Mouse (Mus musculus) embryonic facial prominence, embryonic 14.5 days (tissue): ENCODE measurements at regions not wholly inside any gene's neighbourhood (a gene's known extent, or its start where the extent isn't known, plus 50 kb on each side); places are given as distances from the start of the nearest gene placed in this dataset.

Experiments used
- ATAC-seq: fragments of 200-750 bp; cut with Nextera tagmentation; 2 replicates; pipeline ENCODE4 v1.8.0; 2017; ENCODE audit warnings: low read depth, moderate number of reproducible peaks, moderate TSS enrichment
- DNase-seq: peaks from one replicate; pipeline ENCODE4 v3.0.0-alpha.2; 2015; ENCODE audit warnings: low spot score
- H3K27ac ChIP-seq: fragments of 300-500 bp; sonication (generic); replicated peaks from 2 replicates; pipeline ENCODE4 v1.5.1; 2014; ENCODE audit warnings: low read depth, mild to moderate bottlenecking, low read length, moderate library complexity
- H3K27me3 ChIP-seq: fragments of 300-500 bp; sonication (generic); replicated peaks from 2 replicates; pipeline ENCODE4 v1.6.1; 2014; ENCODE audit warnings: low read length; ENCODE audit not compliant: control insufficient read depth, insufficient read depth
- H3K36me3 ChIP-seq: fragments of 300-500 bp; sonication (generic); 2 replicates; pipeline ENCODE4 v1.6.1; 2014; ENCODE audit warnings: low read length, mixed read lengths; ENCODE audit not compliant: control insufficient read depth, insufficient read depth
- H3K4me1 ChIP-seq: fragments of 300-500 bp; sonication (generic); 2 replicates; pipeline ENCODE4 v1.6.1; 2014; ENCODE audit warnings: antibody characterized with exemption, low read length; ENCODE audit not compliant: control insufficient read depth, insufficient read depth
- H3K4me2 ChIP-seq: fragments of 300-500 bp; sonication (generic); 2 replicates; pipeline ENCODE4 v1.6.1; 2014; ENCODE audit warnings: low read depth, mild to moderate bottlenecking, low read length, moderate library complexity, mixed read lengths
- H3K4me3 ChIP-seq: fragments of 300-500 bp; sonication (generic); 2 replicates; pipeline ENCODE4 v1.5.1; 2014; ENCODE audit warnings: low read depth, mild to moderate bottlenecking, low read length
- H3K9ac ChIP-seq: fragments of 300-500 bp; sonication (generic); 2 replicates; pipeline ENCODE4 v1.6.1; 2014; ENCODE audit warnings: low read depth, mild to moderate bottlenecking, low read length, moderate library complexity, mixed read lengths
- H3K9me3 ChIP-seq: fragments of 300-500 bp; sonication (generic); 2 replicates; pipeline ENCODE4 v1.6.1; 2016; ENCODE audit warnings: low read length; ENCODE audit not compliant: control insufficient read depth
- WGBS: fragments of 180-500 bp; shearing (Covaris S2); extraction: QIAGEN DNeasy Blood & Tissue Kit; methylation state at CpG from one replicate; pipeline ENCODE4 v1.1.7; 2014; 5-methylcytosine and 5-hydroxymethylcytosine counted together

DNA sequence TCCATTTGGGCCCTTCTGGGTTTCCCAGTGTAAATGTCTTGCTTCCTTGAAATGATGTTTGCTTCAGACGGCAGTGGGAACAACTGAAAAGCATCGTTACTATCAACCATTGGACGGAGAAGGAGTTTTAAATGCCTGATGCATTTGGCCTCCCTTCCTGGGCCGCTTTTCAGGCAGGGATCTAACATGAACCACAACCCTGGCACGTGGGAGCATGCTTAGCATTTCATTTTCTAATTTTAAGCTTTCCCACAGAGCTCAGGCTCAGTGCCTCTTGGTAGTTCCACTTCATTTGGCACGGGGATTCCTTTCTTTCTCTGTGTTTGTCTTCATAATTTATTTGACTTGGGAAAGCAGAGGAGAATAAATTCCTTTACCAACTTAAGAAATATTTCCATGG is 406.6 kb upstream of the Nbea start:
- Histone ChIP-seq H3K9me3 (no peaks in the 10 kb centered on the region), H3K4me2 (no peak overlapping the region), H3K4me1 (no peaks in the 10 kb centered on the region; the same call in 1 of the 2 replicates), H3K36me3 (no peaks in the 10 kb centered on the region), H3K4me3 (no peak overlapping the region), H3K27me3 (no peaks in the 10 kb centered on the region), H3K9ac (no peak overlapping the region), H3K27ac (no peak overlapping the region)
- ATAC-seq (no peak), DNase-seq (peak; percentile 81)
- 64% methylated on average over 6 of the region's 6 CpGs for WGBS

DNA sequence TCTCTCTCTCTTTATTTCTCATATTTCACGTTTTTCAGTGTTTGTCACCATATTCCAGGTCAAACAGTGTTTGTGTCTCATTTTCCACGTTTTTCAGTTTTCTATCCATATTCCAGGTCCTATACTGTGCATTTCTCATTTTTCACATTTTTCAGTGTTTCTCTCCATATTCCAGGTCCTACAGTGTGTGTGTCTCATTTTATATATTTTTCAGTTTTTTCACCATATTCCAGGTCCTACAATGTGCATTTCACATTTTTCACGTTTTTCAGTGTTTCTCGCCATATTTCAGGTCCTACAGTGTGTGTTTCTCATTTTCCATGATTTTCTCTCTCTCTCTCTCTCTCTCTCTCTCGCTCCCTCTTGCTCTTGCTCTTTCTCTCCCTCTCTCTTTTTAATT is 391.9 kb upstream of the Nbea start:
- 67% methylated on average over 5 of the region's 5 CpGs for WGBS
- no peak overlapping the region for H3K27ac ChIP-seq
- H3K4me3 ChIP-seq: no peak overlapping the region
- no peaks in the 10 kb centered on the region for H3K27me3 ChIP-seq
- no peaks in the 10 kb centered on the region for H3K4me1 ChIP-seq
- no peaks in the 10 kb centered on the region for H3K36me3 ChIP-seq
- no peak for ATAC-seq
- no peak overlapping the region for H3K9ac ChIP-seq
- no peak overlapping the region for H3K4me2 ChIP-seq
- H3K9me3 ChIP-seq: peaks cover 4% of the 10 kb centered on the region
- DNase-seq: peak; percentile 17

DNA sequence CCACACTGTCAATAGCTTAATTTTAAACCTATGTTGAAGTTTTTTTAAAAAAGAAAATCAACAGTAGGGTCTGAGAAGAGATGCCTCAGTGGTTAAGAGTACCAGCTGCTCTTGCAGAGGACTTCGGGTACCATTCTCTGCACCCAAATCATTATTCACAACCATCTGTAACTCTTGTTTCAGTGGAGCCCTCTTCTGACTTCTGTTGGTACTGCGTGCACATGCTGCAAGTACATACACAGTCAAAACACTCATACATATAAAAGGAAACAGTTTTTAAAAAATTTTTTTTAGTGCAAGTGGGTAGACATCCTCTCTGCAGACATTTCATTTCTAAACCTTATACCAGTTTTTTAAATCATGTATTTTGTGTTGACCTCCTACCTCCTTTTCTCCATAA is 352.7 kb upstream of the Nbea start:
- Histone ChIP-seq H3K4me2 (no peak overlapping the region), H3K4me1 (no peaks in the 10 kb centered on the region), H3K9ac (no peak overlapping the region), H3K27me3 (no peaks in the 10 kb centered on the region), H3K9me3 (no peaks in the 10 kb centered on the region), H3K27ac (no peak overlapping the region), H3K4me3 (no peak overlapping the region), H3K36me3 (no peaks in the 10 kb centered on the region)
- no peak for ATAC-seq
- 80% methylated on average over 2 of the region's 2 CpGs for WGBS
- no peak for DNase-seq

DNA sequence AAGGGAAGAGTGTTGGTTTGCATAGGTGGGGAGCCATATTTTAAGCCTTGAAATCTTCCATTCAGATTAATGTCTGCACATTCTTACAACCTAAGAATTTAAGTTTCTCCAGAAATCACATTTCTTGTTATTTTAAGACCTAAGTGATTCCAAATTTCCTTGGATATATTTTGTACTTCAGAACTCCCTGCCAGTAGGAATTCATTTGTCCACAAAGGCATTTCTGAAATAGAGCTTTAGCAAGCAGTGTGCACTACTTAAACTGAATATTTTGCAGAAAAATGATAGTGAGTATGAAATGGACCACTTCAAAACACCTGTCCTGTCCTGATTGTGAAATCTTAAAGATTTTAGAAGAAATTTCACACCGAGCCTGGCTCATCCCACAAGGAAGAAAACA is 320.9 kb upstream of the Nbea start:
- no peak for ATAC-seq
- H3K4me2 ChIP-seq: no peak overlapping the region
- H3K4me3 ChIP-seq: no peak overlapping the region
- WGBS: 65% methylated on average over 1 of the region's 1 CpGs
- DNase-seq: no peak
- H3K27me3 ChIP-seq: no peaks in the 10 kb centered on the region
- no peaks in the 10 kb centered on the region for H3K9me3 ChIP-seq
- no peaks in the 10 kb centered on the region for H3K4me1 ChIP-seq
- no peak overlapping the region for H3K9ac ChIP-seq
- no peaks in the 10 kb centered on the region for H3K36me3 ChIP-seq
- H3K27ac ChIP-seq: no peak overlapping the region

DNA sequence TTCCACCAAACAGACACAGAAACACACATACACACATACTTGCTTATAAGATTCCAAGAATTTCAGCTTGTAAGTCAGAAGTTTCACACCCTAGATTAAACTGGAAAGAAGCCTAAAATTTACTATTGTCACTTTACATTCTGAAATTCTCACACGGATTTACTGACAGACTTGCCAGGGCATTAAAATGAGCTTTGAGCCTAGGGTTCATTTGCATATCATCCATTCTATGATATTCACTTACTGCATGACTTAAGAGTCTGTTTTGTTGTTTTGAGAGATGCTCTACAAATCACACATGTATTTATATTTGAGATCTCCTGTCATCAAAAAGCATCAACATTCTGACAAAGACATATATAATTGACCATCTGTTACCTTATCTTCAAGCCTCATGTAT is 315.8 kb upstream of the Nbea start:
- Histone ChIP-seq H3K4me1 (no peaks in the 10 kb centered on the region), H3K36me3 (no peaks in the 10 kb centered on the region), H3K9me3 (no peaks in the 10 kb centered on the region), H3K27ac (no peak overlapping the region), H3K4me3 (no peak overlapping the region), H3K4me2 (no peak overlapping the region), H3K9ac (no peak overlapping the region), H3K27me3 (no peaks in the 10 kb centered on the region)
- DNase-seq (no peak), ATAC-seq (no peak)
- WGBS: 66% methylated on average over 1 of the region's 1 CpGs

DNA sequence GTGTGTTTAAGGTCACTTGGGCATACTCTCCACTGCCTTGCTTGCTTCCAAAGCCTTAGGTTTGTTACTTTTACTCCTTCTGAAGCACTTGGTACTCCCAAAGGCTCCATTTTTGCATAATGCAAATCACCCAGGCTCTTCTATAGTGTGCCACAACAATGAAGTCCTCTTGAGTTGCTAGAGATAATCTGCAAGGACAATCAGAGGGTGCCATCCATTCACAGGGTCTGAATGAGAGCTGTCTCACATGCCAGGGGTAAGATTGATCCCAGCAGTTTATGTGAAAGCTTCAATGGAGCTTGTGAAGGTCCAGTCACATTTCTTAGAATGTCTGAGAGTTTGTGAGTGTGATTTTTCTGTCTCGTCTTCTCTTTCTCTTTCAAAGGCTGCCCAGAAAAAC is 310.4 kb upstream of the Nbea start:
- Histone ChIP-seq H3K27me3 (no peaks in the 10 kb centered on the region), H3K9me3 (no peaks in the 10 kb centered on the region), H3K36me3 (no peaks in the 10 kb centered on the region), H3K4me1 (no peaks in the 10 kb centered on the region), H3K27ac (no peak overlapping the region), H3K4me2 (no peak overlapping the region), H3K4me3 (no peak overlapping the region), H3K9ac (no peak overlapping the region)
- ATAC-seq: no peak
- WGBS: 74% methylated on average over 1 of the region's 1 CpGs
- DNase-seq: no peak

DNA sequence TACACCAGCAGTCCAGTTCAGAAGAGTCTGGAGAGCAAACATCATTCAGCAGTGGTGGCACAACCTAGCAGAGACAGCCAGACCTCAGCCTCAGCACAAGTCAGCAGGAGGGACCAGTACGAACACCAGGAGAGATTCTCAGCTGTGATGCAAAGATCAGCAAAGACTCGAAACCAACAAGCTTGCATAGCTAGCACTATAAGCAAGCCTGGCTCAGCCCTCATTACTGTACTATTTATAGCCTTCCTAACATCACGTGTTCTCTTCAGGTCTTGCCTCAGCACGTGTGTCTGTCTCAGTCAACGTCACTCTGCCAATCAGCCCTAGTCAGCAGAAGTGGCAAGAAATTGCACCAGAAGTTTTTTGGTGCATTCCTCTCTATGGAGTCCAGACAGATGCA is 305.7 kb upstream of the Nbea start:
- H3K9ac ChIP-seq: no peak overlapping the region
- DNase-seq: peak; percentile 10
- no peak overlapping the region for H3K4me3 ChIP-seq
- H3K4me1 ChIP-seq: no peaks in the 10 kb centered on the region
- ATAC-seq: no peak
- H3K9me3 ChIP-seq: no peaks in the 10 kb centered on the region
- no peak overlapping the region for H3K27ac ChIP-seq
- 62% methylated on average over 5 of the region's 5 CpGs for WGBS
- H3K27me3 ChIP-seq: no peaks in the 10 kb centered on the region
- no peaks in the 10 kb centered on the region for H3K36me3 ChIP-seq
- H3K4me2 ChIP-seq: no peak overlapping the region

DNA sequence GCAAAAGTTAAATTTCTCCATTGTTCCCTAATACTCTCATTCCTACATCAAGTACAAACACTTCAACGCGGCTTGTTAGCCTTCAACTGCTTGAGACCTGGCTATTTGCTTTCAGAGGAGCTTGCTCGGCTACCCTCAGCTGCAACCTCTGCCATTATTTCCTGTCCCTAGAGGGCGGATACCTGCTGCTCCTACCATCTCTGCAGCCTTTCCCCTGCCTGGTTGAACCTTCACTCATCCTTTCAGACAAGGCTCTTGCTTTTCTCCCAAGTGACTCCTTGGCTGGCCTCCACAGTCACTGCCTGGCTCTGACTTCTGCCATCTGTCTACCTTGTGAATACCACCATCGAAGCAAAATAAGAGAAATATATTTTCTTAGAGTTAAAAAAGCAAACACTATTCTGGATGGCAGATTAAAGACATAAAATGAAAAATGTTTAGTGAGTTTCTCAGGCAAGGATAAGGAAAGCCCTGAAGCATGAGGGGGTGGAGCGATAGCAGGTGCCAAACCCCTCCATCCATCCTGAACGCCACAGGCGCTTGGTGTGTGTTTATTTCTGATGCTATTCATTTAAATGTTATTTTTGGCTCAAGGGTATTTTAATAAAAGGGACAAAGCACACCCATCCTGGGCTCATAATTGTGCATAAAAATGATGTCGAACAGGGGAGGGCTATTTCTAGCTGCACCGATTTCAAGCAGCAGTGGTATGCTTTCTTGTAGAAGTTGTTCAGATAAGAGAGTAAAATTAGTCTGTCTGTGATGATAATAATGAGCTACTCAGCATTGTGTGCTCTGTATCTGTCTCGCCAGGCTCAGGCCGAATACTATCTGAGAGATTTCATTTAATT is 302.3 kb upstream of the Nbea start:
- Histone ChIP-seq H3K9me3 (no peaks in the 10 kb centered on the region), H3K4me1 (no peaks in the 10 kb centered on the region), H3K4me3 (no peak overlapping the region), H3K36me3 (no peaks in the 10 kb centered on the region), H3K4me2 (no peak overlapping the region), H3K27me3 (no peaks in the 10 kb centered on the region), H3K27ac (no peak overlapping the region), H3K9ac (no peak overlapping the region)
- DNase-seq: peak; percentile 16
- WGBS: 63% methylated on average over 12 of the region's 12 CpGs
- ATAC-seq: no peak

DNA sequence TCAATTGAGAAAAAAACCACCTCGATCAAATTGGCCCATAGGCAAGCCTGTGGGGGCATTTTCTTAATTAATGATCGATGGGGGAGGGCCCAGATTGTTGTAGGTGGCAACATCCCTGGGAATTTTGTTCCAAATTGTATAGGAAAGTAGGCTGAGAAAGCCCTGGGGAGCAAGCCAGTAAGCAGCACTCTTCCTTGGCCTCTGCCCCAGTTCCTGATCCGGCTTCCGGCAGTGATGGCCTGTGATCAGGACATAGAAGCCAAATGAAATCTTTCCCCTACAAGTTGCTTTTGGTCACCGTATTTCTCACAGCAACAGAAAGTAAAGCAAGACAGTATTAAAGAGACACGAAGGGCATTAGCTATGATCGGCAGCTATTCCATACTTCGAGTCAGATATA is 300.6 kb upstream of the Nbea start:
- Histone ChIP-seq H3K9ac (no peak overlapping the region), H3K27ac (no peak overlapping the region), H3K9me3 (no peaks in the 10 kb centered on the region), H3K4me3 (no peak overlapping the region), H3K36me3 (no peaks in the 10 kb centered on the region), H3K4me2 (no peak overlapping the region), H3K4me1 (no peaks in the 10 kb centered on the region), H3K27me3 (no peaks in the 10 kb centered on the region)
- DNase-seq: no peak
- WGBS: 91% methylated on average over 8 of the region's 8 CpGs
- ATAC-seq: no peak
